Mouse (Mus musculus): ENCODE data around the gene Stoml1.

- no peak for TF ChIP-seq POLR2A (IDR thresholded peaks at IDR 0.05; ENCODE audit: low read depth, low read length)
- no peak for TF ChIP-seq CTCF (conservative IDR thresholded peaks at IDR 0.05; ENCODE audit: insufficient read depth, insufficient read length, low read depth, low read length)
Observed at GRCm38 (mm10) chr9:58276346-58276745, 23.4 kb downstream of the Stoml1 start.

Measured in kidney, adult 2 months (tissue).